Mouse (Mus musculus) brain, embryonic 18.5 days (tissue): ENCODE measurements around the gene Wipf1.
"Not testable (repeated sequence)": the region's sequence is repeated elsewhere in the genome, so short reads cannot be mapped to it uniquely, and the experiment has no call there.

ENCODE experiments used
- DNase-seq: peaks from one replicate; pipeline ENCODE4 v3.0.0-alpha.2; 2012; ENCODE audit warnings: low read depth, low spot score

Gene Wipf1

DNA sequence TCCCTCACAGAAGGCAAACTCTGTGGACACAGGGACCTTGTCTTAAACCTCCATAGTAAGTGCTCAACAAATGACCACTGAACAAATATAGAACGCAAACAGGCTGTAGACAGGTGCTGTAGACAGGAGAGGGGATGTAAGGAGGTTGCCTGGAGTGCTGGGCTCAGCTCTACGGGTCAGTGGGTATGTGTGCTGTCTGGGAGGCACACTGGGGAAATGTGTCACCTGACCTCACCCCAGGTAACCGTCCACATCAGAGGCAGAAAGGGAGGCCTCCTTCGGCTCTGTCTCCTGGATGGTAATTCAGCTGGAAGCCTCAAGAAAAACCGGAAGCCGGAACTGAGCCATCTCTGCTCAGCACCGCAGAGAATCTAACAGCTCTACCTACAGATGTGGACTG lies 21.6 kb downstream of the Wipf1 start:
- no peak for DNase-seq

- DNase-seq = not testable (repeated sequence)
Measured at GRCm38 (mm10) chr2:73506337-73506736, 23.2 kb downstream of the Wipf1 start.

DNA sequence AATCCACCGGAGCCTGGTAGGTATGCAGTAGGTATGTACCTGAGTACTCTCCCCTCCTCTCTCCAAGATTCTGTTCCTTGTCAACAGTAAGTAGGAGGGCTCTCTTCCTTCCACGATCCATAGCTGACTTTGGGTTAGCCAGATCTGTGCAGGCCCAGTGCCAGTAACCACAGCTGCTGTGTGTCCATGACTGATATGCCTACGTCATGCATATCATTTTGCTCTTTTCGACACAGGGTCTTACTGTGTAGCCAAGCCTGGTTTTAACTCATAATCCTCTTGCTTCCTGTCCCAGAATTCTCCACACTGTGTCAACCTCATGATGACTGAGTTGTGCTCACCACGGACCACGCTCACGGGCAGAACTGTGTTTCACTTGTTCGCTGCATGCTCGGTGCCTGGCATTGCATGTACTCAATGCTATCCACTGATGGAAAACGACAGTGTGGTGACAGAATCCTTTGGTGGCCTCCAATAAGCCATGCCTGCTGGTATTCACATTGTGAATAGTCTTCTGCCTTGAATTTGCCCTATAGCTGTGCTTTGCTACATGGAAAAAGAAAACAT lies 26.6 kb downstream of the Wipf1 start:
- DNase-seq = no peak

- DNase-seq = no peak
Measured at GRCm38 (mm10) chr2:73500864-73501263, 28.7 kb downstream of the Wipf1 start.

DNA sequence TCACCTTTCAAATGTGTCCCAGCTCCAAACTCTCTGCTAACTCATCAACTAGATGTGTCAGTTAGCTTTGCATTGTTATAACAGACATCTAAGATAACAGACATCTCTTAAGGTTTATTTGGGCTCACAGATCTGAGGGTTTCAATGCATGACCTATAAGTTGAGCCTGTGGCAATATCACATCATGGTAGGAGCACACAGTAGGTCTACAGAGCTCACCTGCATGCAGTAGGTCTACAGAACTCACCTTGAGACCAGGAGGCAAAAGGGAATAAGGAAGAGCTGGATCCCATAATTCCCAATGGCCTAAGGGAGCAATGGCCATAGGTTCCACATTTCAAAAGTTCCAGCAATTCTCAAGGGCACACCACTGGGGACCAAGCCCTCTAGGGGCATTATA lies 31.2 kb downstream of the Wipf1 start:
- no peak for DNase-seq

DNA sequence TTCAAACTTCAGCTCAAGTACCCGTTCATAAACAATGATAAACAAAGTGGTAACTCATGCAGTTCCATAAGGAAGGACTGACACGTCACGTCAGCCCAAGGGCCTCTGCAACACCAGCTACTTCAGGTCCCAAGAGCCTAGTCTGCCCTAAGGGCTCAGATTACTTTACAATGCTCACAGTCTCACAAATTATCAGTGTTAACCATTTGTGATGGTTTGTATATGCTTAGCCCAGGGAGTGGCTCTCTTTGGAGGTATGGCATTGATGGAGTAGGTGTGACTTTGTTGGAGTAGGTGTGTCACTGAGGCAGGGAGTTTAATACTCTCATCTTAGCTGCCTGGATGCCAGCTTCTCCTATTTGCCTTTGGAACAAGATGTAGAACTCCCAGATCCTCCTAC lies 32.0 kb downstream of the Wipf1 start:
- DNase-seq = no peak

DNA sequence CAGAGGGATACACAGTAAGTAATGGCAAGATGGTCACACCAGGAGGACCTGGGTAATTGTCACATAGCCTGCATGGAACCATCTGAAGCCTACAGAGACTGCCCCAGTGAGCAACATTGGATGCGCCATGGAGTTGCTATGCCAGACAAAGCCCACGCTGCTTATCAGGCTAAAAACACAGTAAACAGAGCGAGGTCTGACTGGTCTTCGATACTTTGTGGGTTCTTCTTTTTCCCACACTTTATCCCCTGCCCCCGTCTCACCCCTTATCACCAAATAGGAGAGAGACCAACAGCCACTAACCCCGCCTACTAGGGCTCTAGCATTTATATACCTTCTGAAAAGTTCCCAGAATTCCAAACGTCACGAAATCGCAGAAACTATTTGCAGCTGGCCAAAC lies 32.6 kb downstream of the Wipf1 start:
- DNase-seq = no peak

- no peak for DNase-seq
Measured at GRCm38 (mm10) chr2:73496329-73496685, 33.2 kb downstream of the Wipf1 start.

DNA sequence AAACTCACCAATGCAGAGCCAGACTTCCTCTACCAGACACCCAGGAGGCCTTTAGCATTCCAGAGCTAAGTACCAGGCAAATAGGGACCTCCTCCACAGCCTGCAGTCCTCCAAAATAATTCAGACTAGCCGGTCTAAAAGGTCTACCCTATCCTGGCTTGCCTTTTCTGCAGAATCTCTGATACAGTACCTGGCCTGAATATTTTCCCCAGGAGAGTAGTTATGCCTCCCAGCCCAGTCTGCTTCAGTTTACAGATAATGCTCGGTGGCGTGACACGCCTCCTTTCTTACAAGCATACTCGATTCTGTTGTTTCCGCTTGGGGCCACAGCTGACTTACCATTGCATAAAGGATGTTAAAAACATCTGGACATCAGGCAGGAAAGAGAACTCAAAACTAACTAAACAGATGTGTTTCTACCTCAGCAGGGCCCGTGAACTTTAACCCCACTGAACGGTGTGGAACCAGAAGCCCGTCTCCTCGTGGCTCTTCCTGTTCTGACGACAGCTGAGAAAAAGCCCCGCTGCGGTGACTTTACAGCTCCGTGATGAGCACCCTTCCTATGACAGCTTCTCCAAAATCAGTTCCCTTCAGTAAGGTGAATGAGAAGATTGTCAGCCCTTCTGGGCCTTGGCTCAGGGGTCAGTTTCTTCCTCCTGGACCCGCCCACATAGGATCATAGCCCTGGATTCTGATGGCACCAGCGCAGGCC lies 33.8 kb downstream of the Wipf1 start:
- no peak for DNase-seq

GRCm38 (mm10) chr2:73493517-73493916 lies 36.0 kb downstream of the Wipf1 start:
- no peak for DNase-seq

- no peak for DNase-seq
Measured at GRCm38 (mm10) chr2:73491442-73492241, 37.9 kb downstream of the Wipf1 start.

- no peak for DNase-seq
Measured at GRCm38 (mm10) chr2:73490466-73490865, 39.1 kb downstream of the Wipf1 start.

GRCm38 (mm10) chr2:73486120-73486601 lies 43.4 kb downstream of the Wipf1 start:
- DNase-seq = no peak

DNA sequence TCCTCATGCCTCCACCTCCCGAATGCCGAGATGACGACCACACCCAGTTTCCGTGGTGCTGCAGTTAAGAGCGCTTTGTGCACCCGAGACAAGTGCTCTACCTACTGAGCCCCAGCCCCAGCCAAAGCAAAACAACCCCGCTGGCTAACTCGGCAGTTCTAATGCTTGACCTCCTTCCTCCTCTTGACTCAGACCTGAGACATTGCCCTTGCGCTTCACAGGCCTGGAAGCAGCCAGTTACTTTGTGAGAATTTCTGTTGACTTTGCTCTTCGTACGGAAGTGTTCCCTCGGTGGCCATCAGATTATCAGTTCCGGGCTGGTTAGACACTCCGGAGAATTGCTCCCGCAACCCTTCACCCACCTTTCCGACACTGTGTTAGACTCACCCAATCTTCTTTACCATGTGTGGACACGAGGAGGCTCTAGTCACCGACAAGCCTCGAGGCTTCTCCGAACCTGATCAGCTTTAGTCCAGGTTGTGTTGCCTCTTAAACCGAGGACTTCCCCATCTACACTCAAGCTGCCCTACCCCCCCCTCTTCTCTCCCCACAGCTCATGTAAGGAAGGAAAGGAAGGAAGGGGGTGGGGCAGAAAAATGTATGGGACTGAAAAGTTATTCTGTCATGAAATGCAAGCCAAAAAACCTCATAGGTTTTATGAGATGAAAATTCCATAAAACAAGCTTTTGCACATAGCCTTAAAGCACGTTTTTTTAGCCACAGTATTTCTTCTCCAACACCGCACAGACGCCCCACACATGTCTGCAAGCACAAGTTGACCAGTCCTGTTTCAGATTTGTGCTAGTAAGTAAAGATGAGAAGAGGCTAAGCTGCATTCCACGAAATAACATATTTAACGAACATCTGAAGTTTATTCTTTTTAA lies 44.1 kb downstream of the Wipf1 start:
- DNase-seq = no peak

- no peak for DNase-seq
Measured at GRCm38 (mm10) chr2:73484561-73485235, 44.8 kb downstream of the Wipf1 start.

DNA sequence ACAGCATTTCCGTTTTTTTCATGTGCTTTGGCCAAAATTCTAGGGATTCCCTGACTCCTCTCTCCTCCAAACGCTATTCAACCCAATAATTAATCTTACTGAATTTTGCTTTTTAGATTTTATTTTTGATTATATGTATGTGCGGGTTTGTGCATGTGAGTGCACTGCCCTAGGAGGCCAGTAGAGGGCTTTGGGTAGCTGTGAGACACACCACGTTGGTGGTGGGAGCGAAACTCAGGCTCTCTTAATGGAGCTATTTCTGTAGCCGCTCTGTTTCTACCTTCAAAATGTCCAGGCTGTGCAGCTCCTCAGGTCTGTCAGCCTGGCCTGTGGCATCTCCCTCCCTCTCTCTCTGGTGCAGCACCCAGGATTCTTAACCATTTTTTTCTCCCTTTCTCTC lies 50.7 kb downstream of the Wipf1 start:
- no peak for DNase-seq

DNA sequence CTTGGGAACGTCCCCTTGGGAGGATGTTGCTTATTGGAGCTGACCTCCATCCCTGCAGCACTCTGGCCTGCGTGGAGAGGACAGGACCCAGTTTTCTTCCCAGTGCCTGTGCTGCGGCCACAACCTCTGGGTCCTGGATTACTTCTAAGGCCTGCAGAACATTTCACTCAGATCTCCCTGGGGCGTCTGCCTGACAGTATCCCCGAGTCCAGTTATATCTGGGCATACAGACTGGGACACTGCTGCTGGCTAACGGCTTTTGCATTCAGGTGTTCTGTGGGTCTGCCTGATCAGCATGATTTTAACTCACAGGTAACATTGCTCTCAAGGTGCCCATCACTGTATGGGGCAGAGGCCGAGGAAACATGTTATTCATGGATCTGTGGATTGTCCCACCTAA lies 52.0 kb downstream of the Wipf1 start:
- no peak for DNase-seq

- DNase-seq = no peak
Measured at GRCm38 (mm10) chr2:73475519-73475918, 54.0 kb downstream of the Wipf1 start.

DNA sequence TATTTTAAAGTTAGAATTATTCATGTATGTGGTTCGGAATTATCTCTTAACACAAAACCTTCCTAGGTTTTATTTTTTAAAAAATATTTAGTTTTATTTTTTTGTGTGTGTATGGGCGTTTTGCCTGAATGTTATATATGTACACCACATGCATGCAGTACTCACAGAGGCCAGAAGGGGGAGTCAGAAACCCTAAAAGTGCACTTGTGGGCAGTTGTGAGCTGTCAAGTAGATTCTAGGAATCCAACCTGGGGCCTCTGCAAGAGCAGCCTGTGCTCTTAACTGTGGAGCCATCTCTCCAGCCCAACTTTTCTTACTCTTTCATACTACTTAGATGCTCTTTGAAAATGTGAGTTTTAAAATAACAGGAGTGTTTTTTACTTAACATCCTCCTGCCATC lies 57.4 kb downstream of the Wipf1 start:
- no peak for DNase-seq

- DNase-seq = no peak
Measured at GRCm38 (mm10) chr2:73470146-73470630, 59.3 kb downstream of the Wipf1 start.

DNA sequence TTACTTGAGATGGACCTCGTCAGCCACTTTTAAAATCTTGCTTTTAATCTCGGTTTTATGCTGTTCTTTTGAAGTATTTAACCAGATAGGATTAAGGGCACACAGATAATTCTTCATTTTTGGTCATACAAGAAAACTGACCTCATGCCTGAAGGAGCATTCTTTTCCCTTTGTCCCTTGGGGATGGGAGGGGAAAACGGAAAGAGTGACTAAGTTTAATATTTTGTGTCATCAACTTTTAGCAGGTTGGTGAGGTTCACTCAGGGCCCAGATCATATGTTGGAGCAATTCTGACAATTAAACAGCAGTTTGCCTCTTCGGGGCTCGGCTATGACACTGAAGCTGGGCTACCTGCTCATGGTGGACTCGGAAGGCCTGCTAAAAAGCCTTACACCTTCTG lies 60.0 kb downstream of the Wipf1 start:
- no peak for DNase-seq
